Mouse (Mus musculus): ENCODE measurements at regions not wholly inside any gene's neighbourhood (a gene's known extent, or its start where the extent isn't known, plus 50 kb on each side); places are given as distances from the start of the nearest gene placed in this dataset.
"Not testable (repeated sequence)": the region's sequence is repeated elsewhere in the genome, so short reads cannot be mapped to it uniquely, and the experiment has no call there.

- no peak for DNase-seq
Observed at GRCm38 (mm10) chr2:63706643-63707042, 391.2 kb downstream of the Fign start.

GRCm38 (mm10) chr2:63706183-63706582, 391.7 kb downstream of the Fign start:
- no peak for DNase-seq

- peak; percentile 34 for DNase-seq
Observed at GRCm38 (mm10) chr2:63702333-63703096, 395.3 kb downstream of the Fign start.

GRCm38 (mm10) chr2:63701861-63702260, 396.0 kb downstream of the Fign start:
- DNase-seq = no peak

- peak; percentile 14 for DNase-seq
Observed at GRCm38 (mm10) chr2:63700255-63700654, 397.6 kb downstream of the Fign start.

- no peak for DNase-seq
Observed at GRCm38 (mm10) chr2:63669700-63670099, 428.1 kb downstream of the Fign start.

GRCm38 (mm10) chr2:63668784-63669183, 429.1 kb downstream of the Fign start:
- DNase-seq = no peak

- DNase-seq = not testable (repeated sequence)
Observed at GRCm38 (mm10) chr2:63659947-63660346, 437.9 kb downstream of the Fign start.

Data from right cerebral cortex, adult 18-20 months (tissue).